Mouse (Mus musculus) erythroblast, embryonic 14.5 days (primary cell): ENCODE data around the gene Tdrd5.
"Not testable (repeated sequence)": the region's sequence is repeated elsewhere in the genome, so short reads cannot be mapped to it uniquely, and the experiment has no call there.

Experiments used
- GATA1 ChIP-seq: IDR thresholded peaks from 2 replicates; pipeline ENCODE4 v1.6.1; 2012; ENCODE audit warnings: low read length, inconsistent platforms, mixed read lengths
- TAL1 ChIP-seq: IDR thresholded peaks from 3 replicates; pipeline ENCODE4 v1.6.1; 2012; ENCODE audit warnings: low read length, inconsistent platforms, mixed read lengths

GRCm38 (mm10) chr1:156251096-156251495, 52.4 kb downstream of the Tdrd5 start:
- not testable (repeated sequence) for TF ChIP-seq GATA1, TAL1
